Mouse (Mus musculus) thymus, postnatal 14 days (tissue): Measurements from ENCODE around the gene Cbx3.

Experiments
- DNase-seq: peaks from one replicate; pipeline ENCODE4 v3.0.0; 2021

Gene Cbx3

GRCm38 (mm10) chr6:51470311-51471178 lies at the start of gene Cbx3:
Gene Cbx3, plus strand, starts transcription at chr6:51470360.
- peak; percentile 94 for DNase-seq

GRCm38 (mm10) chr6:51423466-51424122 lies 46.6 kb upstream of the Cbx3 start:
- DNase-seq, result no peak

- DNase-seq, result no peak
Measured at GRCm38 (mm10) chr6:51424537-51424936, 45.6 kb upstream of the Cbx3 start.

DNA sequence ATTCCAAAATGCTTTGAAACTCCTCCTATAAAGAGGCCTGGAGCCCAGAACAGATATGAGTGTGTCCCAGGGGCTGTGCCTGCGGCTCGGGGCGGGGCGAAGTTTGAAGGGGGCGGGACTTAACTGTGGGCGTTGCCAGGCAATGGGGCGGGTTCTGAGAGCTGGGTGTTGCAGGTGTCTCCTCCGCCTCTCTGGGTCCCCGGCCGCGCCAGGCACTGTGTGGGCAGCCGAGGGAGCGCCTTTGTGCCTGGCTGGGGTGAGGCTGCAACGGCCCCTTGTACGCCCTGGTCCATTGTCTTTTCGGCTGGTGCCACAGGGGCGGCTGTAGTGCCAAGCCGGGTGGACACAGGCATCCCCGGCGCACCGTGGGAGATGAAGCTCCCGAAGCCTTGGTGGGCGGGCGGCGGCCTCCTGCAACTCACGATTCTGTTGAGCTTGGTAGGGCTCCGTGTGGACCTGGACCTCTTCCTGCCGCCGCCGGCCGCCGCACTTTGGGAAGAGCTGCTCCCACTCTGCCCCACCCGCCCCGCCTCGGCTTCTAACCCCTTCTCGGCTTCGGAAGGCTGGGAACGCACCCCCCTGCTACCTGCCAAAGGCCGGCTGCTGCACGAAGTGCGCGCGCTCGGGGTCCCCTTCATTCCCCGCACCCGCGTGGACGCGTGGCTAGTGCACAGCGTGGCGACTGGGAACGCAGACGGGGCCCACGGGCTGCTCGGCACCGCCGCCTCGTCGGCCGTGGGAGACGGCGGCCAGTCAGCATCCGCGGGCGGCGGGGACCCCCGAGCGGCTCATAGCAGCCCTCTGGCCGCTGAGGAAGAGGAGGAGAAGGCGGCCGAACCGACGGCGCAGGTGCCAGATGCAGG lies 37.4 kb upstream of the Cbx3 start, which contains the start of gene Nfe2l3:
Nfe2l3 (plus strand) TSS at position 136 of the 863 bp plus-strand sequence.
- DNase-seq, result peak; percentile 86

GRCm38 (mm10) chr6:51434270-51434669 lies 35.9 kb upstream of the Cbx3 start:
- no peak for DNase-seq

GRCm38 (mm10) chr6:51437665-51438064 lies 32.5 kb upstream of the Cbx3 start:
- no peak for DNase-seq

DNA sequence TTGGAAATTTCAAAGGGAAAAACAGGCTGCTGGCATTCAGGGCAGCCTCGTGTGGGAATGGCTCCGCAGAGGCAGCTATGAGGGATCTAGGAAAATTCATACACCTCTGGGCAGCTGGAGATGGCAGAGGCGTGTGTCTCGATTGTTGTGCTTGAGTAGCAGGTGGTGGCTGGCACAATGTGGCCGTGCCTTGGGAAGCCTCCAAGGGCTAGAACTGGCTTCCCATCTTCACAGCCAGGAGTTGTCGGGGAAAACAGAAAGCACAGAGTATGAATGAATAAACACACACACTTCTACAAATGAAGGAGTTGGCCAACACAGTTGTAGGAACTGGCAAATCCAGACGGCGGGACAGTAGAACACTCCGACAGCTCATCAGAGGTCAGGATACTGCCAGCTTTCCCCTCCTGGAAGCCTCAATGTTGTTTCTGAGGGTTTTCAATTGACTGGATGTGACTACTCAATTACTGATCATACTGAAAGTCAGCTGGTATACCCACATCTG lies 31.3 kb upstream of the Cbx3 start:
- DNase-seq, result no peak

GRCm38 (mm10) chr6:51442191-51442835 lies 27.8 kb upstream of the Cbx3 start:
- peak; percentile 70 for DNase-seq

- no peak for DNase-seq
Measured at GRCm38 (mm10) chr6:51452927-51453503, 17.1 kb upstream of the Cbx3 start.

- no peak for DNase-seq
Measured at GRCm38 (mm10) chr6:51454949-51455348, 15.2 kb upstream of the Cbx3 start.

GRCm38 (mm10) chr6:51456198-51456597 lies 14.0 kb upstream of the Cbx3 start:
- DNase-seq, result no peak

GRCm38 (mm10) chr6:51457283-51457682 lies 12.9 kb upstream of the Cbx3 start:
- DNase-seq, result no peak

GRCm38 (mm10) chr6:51457770-51458387 lies 12.3 kb upstream of the Cbx3 start:
- no peak for DNase-seq

DNA sequence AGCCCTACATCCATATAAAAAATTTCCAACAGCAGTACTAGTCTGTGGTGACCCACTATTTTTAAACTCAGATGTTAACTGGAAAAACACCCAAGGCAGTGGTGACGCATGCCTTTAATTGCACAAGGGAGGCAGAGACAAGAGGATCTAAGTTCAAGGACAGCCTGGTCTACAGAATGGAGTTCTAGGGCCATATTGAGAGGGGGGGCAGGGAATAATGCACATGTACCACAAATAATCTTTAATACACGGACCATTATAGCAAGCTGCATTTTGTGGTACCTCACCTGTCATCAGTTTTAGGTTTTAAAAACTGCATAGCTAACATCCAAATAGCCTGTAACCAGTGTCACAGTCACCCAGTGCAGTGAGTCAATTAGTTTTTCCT lies 11.2 kb upstream of the Cbx3 start:
- DNase-seq, result no peak

DNA sequence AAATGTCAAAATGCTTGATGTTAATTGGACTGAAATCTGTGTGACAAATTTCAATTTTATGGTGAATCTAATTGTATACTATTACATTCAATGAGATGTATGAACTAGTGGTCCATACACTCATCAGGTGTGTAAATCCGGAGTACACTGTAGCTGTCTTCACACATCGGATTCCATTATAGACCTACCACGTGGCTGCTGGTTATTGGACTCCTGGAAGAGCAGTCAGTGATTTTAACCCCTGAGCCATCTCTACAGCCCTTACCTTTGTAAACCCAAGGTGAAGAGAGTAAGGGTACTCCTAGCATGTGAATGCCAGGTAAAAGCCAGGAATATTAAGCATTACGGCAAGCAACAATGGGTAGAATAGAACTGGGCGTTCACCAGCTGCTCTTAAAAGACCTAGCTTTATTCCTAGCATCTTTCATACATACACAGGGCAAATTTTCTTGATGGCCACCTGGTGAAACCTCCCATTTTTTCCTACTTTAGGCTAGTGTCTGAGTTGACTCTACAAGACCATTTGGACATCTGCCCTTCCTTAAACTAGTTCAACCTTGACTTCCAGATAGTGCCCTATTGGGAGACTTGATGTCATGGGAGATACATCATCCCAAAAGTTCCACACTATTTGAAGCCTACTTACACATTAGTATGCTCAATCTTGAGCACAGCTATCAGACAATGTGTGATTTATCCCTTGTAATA lies 10.7 kb upstream of the Cbx3 start:
- no peak for DNase-seq

DNA sequence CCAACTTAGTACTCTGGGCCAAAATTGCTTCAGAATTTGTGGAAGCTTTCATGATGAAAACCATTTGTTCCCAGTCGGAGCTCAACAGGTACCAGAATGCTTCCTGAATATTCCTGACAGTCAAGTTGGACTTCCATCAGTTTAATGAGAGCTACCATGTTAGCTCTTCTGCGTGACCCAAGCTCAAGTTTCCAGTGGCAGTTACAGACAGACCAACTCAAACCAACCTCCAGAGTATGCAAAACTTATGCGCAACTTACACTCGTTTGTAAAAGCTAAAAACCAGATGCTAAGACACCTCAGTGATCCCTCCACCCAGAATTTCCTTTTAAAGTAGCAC lies 10.2 kb upstream of the Cbx3 start:
- DNase-seq, result no peak

GRCm38 (mm10) chr6:51460363-51460762 lies 9.8 kb upstream of the Cbx3 start:
- no peak for DNase-seq

GRCm38 (mm10) chr6:51467649-51468048 lies 2.5 kb upstream of the Cbx3 start:
- DNase-seq, result no peak

DNA sequence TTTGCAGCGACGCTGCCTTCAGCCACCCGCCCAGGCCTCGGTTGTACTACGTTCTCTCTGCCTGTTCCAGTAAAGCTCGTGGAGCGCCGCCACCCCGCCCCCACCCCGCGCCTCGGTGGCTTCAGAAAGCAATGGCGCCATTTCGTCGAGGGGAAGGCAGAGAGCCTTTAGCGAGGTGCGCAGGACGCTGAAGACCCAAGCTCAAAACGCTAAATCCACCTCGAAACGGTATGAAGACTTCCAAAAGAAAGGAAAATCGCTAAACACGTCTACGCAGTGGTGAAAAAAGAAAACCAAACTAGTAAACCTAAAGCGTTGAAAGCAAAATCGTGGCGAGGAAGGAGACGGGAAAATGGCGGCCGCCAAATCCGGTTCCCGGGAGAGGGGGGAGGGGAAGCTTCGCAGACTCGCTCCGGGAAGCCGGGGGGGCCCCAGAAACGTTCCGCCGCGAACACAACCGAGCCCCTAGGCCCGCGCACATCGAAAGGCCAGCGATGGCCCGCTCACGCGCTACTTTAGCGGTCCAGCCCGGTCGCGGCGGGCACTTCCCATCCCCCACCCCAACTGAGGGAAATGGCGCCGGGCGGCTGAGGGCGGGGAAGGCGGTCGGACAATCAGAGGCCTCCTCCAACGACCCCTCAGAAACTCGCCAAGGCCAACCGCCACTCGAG lies 1.1 kb upstream of the Cbx3 start:
- peak; percentile 87 for DNase-seq

- DNase-seq, result peak; percentile 99
Measured at GRCm38 (mm10) chr6:51469715-51470310, 347 bp upstream of the Cbx3 start, which contains the start of gene Hnrnpa2b1. Gene Hnrnpa2b1, minus strand, starts transcription at chr6:51469894.
